Mouse (Mus musculus): ENCODE data around the gene Trpm5.
A peak's percentile ranks its signal among the peaks of the same experiment; 100 is the strongest.

Trpm5 gene

GRCm38 (mm10) chr7:143058221-143058697, 36.2 kb downstream of the Trpm5 start:
- DNase-seq: peak; percentile 98

DNA sequence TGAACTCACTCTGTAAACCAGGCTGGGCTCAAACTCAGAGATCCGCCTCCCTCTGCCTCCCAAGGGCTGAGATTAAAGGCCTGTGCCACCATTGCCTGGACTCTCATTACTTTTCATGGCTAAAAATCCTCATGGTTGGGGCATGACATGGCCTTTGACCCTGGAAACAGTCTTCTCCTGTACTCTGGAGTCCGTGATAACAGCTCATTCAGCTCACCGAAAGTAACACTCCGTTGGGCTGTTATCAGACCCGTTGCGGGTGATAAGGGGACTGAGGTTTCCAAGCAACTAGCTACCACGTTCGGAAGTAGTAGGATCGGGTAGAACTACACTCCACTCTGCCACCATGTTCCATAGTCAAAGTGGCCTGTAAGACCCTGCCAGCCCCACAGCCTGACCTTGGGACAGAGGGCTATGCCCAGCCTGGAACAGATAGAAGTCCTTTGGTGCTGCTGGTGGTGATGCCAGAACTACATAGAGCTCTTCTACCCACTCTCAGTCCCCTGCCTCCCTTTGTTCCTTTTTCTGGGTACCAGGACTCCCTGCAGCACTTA, 36.7 kb downstream of the Trpm5 start:
- peak; percentile 95 for DNase-seq

- DNase-seq: peak; percentile 92
Observed at GRCm38 (mm10) chr7:143057023-143057422, 37.4 kb downstream of the Trpm5 start.

GRCm38 (mm10) chr7:143055499-143056186, 38.8 kb downstream of the Trpm5 start:
- peak; percentile 95 for DNase-seq

- peak; percentile 93 for DNase-seq
Observed at GRCm38 (mm10) chr7:143055001-143055400, 39.4 kb downstream of the Trpm5 start.

- DNase-seq: peak; percentile 96
Observed at GRCm38 (mm10) chr7:143054612-143054965, 39.9 kb downstream of the Trpm5 start.

GRCm38 (mm10) chr7:143053961-143054611, 40.4 kb downstream of the Trpm5 start:
- DNase-seq: peak; percentile 94

- peak; percentile 98 for DNase-seq
Observed at GRCm38 (mm10) chr7:143053008-143053899, 41.2 kb downstream of the Trpm5 start.

DNA sequence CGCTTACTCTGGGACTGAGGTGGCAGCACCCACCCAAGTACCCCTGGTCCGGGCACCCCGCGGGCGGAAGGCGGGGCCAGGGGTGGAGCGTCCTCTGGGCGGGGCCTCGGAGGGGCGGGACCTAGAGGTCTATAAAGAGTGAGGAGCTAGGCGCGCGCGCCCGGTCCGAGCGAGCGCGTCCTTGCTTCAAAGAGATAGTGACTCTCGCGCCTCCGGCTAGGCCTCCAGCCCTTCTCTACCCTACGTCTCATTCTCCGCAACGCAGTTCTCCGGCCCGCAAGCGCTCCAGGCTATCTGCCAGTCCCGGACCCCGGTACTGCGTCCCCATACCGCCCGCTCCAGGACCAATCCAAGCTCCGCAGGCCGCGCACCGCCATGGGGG, 41.8 kb downstream of the Trpm5 start, which contains the start of gene Cd81:
Cd81 (plus strand) TSS at position 114 of the 382 bp plus-strand sequence.
- DNase-seq: peak; percentile 99

GRCm38 (mm10) chr7:143051316-143051715, 43.1 kb downstream of the Trpm5 start:
- no peak for DNase-seq

DNA sequence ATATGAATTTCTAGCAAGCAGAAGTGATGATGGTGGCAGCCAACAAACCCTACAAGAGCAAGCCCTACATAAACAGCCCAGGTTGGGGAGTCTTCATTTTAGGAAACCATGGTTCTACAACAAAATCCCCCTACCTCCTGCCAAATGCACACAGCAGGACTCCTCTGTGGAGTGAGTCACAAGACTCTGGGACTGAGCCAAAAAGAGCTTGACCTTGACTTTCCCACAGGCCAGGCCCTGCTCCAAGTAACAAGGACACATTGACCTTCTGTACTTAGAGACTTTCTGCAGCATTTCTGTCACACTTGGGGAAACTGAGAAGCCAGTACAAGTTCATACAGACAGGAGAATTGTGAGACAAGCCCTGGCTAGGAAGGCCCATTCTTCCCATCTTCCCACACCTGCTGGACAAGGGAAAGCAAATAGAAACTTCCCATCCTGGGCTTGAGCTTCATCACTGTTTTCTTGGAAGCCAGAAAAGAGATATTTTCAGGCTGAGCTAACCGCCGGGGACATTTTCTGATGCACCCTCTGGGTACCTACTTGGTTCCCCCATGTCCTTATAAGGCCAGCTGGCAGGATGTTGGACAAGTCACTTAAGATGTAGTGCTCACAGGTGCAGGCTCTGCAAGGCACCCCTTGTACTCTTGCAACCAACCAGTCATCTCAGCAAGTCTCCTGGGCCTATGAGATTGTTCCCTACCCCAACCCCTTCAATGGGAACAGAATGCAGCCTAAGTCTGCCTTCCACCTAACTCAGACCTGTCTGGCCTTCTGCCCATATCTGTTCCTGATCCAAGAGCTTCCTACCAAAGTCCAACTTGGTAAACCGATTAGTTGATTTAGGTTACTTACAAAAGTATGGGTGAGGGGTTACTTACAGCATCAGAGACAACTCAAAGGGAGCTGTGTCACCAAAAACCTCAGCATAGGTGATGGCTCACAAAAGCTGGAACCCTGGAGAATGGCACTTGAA, 44.3 kb downstream of the Trpm5 start:
- DNase-seq: peak; percentile 97

GRCm38 (mm10) chr7:143049331-143049730, 45.1 kb downstream of the Trpm5 start:
- peak; percentile 85 for DNase-seq

DNA sequence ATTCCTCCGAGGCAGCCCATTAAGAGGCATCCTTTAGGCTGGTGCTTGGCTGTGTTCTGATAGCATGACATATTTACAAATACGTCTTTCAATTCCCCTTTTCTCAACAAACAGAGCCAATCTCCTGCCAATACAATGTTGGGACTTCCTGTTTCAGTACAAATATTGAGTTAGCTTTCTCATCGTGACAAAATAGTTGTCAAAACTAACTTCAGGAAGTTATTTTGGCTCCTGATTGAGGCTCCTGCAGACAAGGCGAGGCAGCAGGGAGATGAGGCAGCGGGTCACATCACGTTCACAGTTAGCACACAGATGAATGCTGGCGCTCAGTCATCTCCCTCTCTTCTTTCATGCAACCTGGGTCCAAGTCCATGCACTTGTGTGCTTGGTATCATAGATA, 48.1 kb downstream of the Trpm5 start:
- DNase-seq: peak; percentile 84

DNA sequence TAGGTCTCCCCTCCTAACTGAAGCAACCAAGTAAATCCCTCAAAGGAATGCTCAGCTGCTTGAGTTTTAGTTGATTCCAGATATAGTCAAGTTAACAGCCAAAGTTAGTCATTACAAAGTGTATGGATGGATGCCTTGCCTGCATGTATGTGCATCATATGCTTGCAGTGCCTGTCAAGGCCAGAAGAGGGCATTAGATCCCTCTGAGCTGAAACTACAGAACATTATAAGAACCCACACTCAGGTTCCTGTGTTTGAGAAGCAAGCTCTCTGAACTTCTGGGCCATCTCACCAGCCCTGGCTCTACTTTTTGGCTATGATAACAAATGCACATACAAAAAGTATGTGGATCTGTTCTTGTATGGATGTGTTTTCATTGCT, 49.6 kb downstream of the Trpm5 start:
- no peak for DNase-seq

DNA sequence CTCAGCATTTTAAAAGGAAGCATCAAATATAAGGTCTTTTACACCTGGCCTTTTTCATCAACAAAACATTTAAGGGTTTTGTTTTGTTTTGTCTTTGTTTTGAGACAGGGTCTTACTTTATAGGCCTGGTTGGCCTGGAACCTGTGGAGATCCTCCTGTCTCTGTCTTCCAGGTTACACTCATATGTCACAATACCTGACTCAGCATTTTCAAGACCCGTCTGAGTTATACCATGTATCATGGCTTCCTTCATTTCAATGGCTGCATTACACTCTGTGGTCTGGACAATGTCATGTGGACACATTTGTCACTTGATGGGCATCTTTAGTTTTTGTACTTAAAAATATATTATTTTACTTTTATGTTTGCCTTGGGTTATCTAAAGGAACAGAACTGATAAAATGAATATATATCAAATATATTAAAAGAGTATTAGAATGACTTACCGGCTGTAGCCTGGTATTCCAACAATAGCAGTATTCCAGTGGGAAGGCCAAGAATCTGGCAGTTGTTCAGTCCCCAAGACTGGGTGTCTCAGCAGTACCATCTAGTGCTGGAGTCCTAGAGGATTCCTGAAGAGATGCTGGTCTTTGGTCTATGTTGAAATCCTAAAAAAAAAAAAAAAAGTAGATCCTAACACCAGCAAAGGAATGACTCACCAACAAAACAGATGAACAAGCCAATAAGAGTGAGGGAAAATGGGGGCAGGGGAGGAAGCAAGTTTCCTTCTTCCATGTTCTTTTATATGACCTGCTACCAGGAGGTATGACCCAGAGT, 50.2 kb downstream of the Trpm5 start:
- no peak for DNase-seq

DNA sequence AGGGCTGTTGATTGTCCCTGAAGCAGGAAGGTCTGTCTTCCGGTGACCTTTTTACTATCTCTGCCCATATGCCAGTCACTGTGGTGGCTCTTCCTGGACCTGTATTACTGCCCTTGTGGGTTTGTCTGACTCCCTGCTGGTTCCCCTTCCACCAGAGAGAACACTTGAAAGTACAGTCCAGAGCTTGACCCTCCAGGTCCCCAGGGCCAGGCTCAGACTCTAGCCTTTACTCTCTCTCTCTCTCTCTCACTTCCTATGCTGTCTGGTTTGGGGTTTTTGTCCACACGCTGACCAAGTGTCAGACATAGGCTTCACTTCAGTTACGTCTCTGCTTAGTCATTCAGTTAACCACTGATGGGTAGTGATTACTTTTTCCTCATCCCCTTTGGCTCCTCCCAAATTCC, 51.5 kb downstream of the Trpm5 start:
- DNase-seq: peak; percentile 90

- DNase-seq: peak; percentile 99
Observed at GRCm38 (mm10) chr7:143042089-143042488, 52.4 kb downstream of the Trpm5 start.

DNA sequence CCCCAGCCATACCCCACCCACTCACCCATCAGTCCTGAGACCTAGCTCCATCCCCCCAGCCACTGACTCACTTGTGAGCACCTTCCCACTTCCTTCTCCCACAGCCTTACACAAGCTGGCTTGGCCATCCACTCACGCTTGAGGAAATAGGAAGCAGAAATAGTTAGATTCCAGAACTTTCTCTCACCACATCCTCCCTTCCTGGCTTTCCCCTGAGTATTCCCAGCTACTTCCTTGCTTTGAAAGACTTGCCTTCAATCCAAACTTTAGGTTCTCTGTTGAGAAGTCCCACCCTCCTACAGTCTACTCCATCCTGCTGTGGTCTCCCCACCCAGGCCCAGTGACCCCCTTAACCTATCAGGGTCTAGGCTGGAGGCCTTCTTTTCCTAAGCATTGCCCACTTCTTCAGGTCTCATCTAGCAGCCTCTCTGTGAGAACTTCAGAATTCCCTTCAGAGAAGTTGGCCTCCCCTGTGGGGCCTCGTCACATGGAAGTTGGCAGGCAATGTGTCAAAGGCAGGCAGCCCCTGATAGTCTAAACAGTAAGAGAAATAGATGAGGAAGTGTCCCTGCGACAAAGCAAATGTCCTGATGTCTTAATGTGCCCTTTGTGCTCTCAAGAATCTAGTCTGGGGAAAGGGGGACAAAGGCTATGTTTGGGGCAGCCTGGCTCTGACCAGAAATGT, 53.2 kb downstream of the Trpm5 start:
- peak; percentile 98 for DNase-seq

DNA sequence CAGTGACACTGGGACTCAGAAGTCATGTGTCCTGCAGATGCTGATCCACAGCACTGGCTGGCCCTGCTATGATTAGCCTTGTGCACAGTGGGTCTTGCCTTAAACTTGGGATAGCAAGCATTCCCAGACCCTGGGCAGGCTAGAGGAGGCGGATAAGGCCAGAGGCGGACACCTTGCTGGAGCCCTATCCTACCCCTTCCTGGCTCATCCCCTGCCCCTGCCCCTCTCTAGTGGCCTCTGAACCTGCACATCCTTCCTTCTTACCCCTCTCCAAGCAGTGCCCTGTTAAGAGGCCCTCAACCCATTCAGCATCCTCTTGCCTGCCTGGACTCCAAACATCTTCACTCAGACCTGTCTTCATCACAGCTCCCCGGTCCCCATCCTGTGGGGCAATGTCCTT, 53.9 kb downstream of the Trpm5 start:
- DNase-seq: peak; percentile 91

GRCm38 (mm10) chr7:143038174-143038931, 56.1 kb downstream of the Trpm5 start:
- DNase-seq: peak; percentile 91
